Mouse (Mus musculus): ENCODE data around the gene Igf2bp3. TPM values are rescaled to one million over a fixed set of nuclear protein-coding genes. Genes with fewer than 3 reads are reported as not detected.
A peak's percentile ranks its signal among the peaks of the same experiment; 100 is the strongest.

The Igf2bp3 gene
- polyA plus RNA-seq, 1 experiment from 2014 or later: 96.8 TPM

DNA sequence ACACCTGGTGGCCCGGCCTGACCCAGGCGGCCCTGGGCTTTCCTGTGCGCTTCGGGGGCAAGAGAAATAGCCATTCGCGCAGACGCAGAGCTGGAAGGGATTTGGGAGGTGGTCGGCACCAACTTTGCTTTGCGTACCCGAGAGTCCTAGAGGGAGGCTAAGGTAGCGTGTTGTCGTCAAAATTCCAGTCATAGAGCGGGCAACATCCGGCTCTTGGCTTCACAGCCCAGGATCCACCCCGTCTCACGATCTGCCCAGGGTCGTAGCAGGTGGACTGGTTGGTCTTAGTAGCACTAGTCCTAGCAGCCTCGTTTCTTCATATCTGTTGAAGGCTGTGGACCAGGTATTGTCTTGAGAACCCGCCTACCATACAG, 140.7 kb downstream of the Igf2bp3 start:
- Histone ChIP-seq H3K9ac (peak overlapping the region; percentile 72), H3K36me3 (no peaks in the 10 kb centered on the region), H3K4me3 (replicated peaks) (peak overlapping the region; percentile 66), H3K27me3 (replicated peaks) (no peaks in the 10 kb centered on the region), H3K4me2 (replicated peaks) (peak overlapping the region; percentile 71), H3K9me3 (no peaks in the 10 kb centered on the region), H3K27ac (peak overlapping the region; percentile 76), H3K4me1 (replicated peaks) (peaks cover 7% of the 10 kb centered on the region)
- WGBS: under 1% methylated on average over 19 of the region's 19 CpGs
- peak; percentile 63 for ATAC-seq

DNA sequence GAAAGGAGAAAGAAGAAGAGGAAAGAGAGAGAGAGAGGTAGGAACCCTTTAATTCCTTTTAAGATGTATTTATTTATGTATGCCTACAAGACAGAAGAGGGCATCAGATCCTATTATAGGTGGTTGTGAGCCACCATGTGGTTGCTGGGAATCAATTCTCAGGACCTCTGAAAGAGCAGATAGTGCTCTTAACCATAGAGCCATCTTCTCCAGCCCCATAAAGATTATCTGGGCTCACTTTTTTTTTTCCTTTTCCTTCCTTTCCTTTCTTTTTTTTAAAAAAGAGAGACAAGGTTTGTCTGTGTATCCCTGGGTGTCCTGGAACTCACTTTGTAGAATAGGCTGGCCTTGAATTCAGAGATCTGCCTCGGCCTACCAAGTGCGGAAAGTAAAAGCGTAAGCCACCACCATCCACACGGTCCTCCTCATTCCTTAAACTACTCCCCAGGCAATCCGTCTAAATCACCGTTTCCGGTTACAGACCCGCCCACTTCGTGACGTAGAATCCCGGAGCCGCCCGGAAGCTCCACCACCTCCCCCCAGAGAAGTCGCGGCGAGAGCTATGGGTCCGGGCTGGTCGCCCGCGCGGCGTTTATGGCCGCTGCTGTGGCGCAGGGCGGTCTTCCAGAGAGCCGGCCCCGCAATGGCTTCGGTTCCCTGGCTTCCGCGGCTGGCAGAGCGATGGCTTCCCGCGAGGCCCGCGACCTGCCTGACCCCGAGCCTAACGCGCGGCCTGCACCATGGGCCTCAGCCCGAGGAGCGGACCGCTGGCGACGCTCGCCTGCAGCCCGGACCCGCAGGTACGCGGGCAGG, 141.2 kb downstream of the Igf2bp3 start, which contains the start of gene Malsu1:
Gene Malsu1 (plus strand): TSS at position 492 of the 813 bp plus-strand sequence.
- Histone ChIP-seq H3K27ac (peak within 1 kb of the TSS; percentile 76), H3K9me3 (no peaks in the 10 kb centered on the region), H3K36me3 (no peaks in the 10 kb centered on the region), H3K4me1 (replicated peaks) (peaks cover 7% of the 10 kb centered on the region), H3K27me3 (replicated peaks) (no peaks in the 10 kb centered on the region), H3K9ac (peak within 1 kb of the TSS; percentile 72), H3K4me2 (replicated peaks) (peak within 1 kb of the TSS; percentile 71), H3K4me3 (replicated peaks) (peak within 1 kb of the TSS; percentile 66)
- peak; percentile 99 for ATAC-seq
- 0% methylated on average over 49 of the region's 49 CpGs for WGBS

DNA sequence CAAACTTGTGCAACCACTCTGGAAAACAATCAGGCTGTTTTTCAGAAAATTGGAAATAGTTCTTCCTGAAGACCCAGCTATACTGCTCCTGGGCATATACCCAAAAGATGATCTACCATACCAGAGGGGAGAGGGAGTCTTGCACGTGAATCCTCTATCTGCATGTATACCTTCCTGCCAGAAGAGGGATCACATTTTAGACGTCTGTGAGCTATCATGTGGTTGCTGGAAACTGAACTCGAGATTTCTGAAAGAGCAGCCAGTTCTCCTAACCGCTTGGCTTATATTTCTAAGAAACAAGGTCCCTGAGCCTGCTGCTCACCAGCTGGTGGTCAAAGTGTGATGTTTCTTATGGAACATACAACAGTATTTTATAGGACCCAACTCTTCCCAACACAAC, 146.4 kb downstream of the Igf2bp3 start:
- Histone ChIP-seq H3K4me2 (replicated peaks) (no peak overlapping the region), H3K4me1 (replicated peaks) (no peaks in the 10 kb centered on the region), H3K36me3 (no peaks in the 10 kb centered on the region), H3K9ac (no peak overlapping the region), H3K4me3 (replicated peaks) (no peak overlapping the region), H3K27ac (no peak overlapping the region), H3K9me3 (no peaks in the 10 kb centered on the region), H3K27me3 (replicated peaks) (no peaks in the 10 kb centered on the region)
- no peak for ATAC-seq
- WGBS: 30% methylated on average over 4 of the region's 4 CpGs

DNA sequence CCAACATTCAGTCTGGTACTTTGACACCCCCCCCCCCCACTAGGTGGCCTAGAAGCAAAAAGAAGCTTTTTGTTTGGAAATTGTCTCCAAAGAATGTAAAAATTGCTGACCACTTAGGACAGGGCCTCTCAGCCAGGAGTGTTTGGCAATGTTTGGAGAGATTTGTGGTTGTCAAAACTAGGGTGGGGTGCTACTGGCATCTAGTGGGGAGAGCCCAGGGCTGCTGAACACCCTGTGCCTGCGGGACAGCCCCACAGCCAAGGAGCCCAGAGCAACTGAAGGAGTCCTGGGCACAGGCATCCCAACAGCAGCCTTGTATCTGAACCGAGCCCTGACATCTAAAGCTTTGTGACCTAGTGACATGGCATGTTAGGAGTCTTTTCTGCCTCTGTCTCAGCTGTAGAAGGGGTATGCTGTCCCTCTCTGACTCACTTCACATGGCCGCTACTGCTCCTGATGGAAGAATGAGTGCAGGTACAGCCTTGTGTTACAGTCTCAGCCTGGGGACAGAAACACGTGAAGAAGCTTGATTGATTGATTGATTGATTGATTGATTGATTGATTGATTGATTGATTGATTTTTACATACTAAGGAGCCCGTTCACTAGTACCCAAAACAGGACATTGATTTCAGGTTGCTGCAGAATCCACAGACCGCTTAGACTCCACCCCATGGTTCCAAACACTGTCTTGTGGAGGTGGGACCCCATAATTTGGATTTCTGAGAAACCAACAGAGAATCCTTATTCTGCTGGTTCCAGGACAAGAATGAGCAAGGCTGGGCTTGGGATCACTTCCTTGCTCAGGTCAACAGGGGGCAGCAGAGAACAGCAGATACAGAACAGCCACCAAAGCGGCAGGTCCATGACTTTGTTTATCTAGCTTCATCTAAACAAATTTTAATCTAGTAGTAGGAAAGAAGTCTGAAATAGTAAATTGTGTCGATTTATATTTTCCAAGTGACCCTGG, 157.4 kb downstream of the Igf2bp3 start:
- H3K36me3 ChIP-seq: no peaks in the 10 kb centered on the region
- H3K4me2 ChIP-seq (replicated peaks): no peak overlapping the region
- no peaks in the 10 kb centered on the region for H3K27me3 ChIP-seq (replicated peaks)
- no peak overlapping the region for H3K4me3 ChIP-seq (replicated peaks)
- H3K9ac ChIP-seq: no peak overlapping the region
- WGBS: 39% methylated on average over 8 of the region's 8 CpGs
- no peak overlapping the region for H3K27ac ChIP-seq
- H3K4me1 ChIP-seq (replicated peaks): no peaks in the 10 kb centered on the region
- ATAC-seq: 0 out of 2 replicates have a peak, but pooled peaks have one; percentile 65
- no peaks in the 10 kb centered on the region for H3K9me3 ChIP-seq

DNA sequence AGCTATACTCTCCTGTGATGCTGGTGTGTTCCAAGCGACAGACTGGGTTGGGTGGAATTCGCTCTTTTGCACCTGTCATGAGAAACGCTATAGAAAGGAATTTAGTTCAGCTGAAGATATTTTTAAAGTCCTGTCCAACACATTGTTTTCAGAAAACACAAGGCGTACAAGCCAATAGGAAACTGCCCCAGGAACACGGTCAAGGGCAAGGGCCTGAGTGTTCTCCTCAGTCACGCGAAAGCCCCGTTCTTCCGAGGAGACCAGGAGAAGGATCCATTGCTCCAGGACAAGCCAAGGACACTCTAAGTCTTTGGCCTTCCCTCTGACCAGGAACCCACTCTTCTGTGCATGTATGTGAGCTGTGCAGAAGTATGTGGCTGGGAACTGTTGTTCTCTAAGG, 158.7 kb downstream of the Igf2bp3 start:
- no peaks in the 10 kb centered on the region for H3K36me3 ChIP-seq
- no peak overlapping the region for H3K9ac ChIP-seq
- no peak overlapping the region for H3K4me2 ChIP-seq (replicated peaks)
- no peak overlapping the region for H3K4me3 ChIP-seq (replicated peaks)
- ATAC-seq: no peak
- WGBS: 84% methylated on average over 9 of the region's 9 CpGs
- H3K4me1 ChIP-seq (replicated peaks): no peaks in the 10 kb centered on the region
- no peaks in the 10 kb centered on the region for H3K27me3 ChIP-seq (replicated peaks)
- no peak overlapping the region for H3K27ac ChIP-seq
- H3K9me3 ChIP-seq: no peaks in the 10 kb centered on the region

DNA sequence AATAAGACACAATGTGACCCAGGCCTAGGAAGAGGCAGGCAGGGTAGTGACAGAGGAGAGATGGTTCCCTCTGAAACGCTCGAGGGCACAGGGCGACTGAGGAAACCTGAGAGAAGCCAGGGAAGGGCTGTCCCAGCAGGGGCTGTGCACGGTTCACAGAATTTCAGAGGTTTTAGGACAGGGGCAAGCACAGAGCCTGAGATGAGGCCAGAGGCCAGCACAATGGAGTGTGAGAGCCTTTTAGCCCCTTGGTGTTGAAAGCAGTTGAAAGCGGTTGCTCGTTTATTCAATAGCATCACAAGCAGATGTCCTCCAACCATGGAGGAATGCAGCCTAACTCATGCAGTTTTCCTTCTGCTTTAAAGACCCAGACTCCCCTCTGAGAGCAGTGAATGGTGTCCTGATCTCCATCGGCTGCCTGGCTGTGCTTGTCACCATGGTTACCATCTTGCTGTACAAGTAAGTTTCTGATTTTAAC, 159.5 kb downstream of the Igf2bp3 start:
- 38% methylated on average over 7 of the region's 7 CpGs for WGBS
- Histone ChIP-seq H3K27ac (no peak overlapping the region), H3K4me1 (replicated peaks) (no peaks in the 10 kb centered on the region), H3K27me3 (replicated peaks) (no peaks in the 10 kb centered on the region), H3K4me3 (replicated peaks) (no peak overlapping the region), H3K9me3 (no peaks in the 10 kb centered on the region), H3K4me2 (replicated peaks) (no peak overlapping the region), H3K9ac (no peak overlapping the region), H3K36me3 (no peaks in the 10 kb centered on the region)
- no peak for ATAC-seq

DNA sequence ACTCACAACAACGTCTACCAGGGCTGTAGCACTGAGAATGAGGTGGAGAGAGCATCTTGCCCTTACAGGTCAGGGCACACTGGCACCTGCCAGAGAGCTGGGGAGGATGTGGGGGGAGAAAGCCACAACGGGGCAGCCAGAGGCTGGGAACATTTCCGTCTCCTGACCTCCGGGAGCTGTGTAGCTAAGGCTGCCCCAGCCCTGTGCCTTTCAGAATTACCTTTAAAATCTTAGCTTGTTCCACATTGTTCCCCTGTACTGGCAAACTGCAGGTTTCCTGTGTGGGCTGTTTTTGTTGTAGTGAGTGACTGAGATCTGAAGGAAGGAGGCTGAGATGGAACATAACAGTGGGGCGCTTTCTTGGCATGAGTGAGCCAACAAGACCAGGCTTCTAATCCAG, 162.6 kb downstream of the Igf2bp3 start:
- Histone ChIP-seq H3K27ac (no peak overlapping the region), H3K27me3 (replicated peaks) (no peaks in the 10 kb centered on the region), H3K4me2 (replicated peaks) (no peak overlapping the region), H3K4me3 (replicated peaks) (no peak overlapping the region), H3K9me3 (no peaks in the 10 kb centered on the region), H3K36me3 (no peaks in the 10 kb centered on the region), H3K4me1 (replicated peaks) (no peaks in the 10 kb centered on the region), H3K9ac (no peak overlapping the region)
- 53% methylated on average over 5 of the region's 5 CpGs for WGBS
- no peak for ATAC-seq

DNA sequence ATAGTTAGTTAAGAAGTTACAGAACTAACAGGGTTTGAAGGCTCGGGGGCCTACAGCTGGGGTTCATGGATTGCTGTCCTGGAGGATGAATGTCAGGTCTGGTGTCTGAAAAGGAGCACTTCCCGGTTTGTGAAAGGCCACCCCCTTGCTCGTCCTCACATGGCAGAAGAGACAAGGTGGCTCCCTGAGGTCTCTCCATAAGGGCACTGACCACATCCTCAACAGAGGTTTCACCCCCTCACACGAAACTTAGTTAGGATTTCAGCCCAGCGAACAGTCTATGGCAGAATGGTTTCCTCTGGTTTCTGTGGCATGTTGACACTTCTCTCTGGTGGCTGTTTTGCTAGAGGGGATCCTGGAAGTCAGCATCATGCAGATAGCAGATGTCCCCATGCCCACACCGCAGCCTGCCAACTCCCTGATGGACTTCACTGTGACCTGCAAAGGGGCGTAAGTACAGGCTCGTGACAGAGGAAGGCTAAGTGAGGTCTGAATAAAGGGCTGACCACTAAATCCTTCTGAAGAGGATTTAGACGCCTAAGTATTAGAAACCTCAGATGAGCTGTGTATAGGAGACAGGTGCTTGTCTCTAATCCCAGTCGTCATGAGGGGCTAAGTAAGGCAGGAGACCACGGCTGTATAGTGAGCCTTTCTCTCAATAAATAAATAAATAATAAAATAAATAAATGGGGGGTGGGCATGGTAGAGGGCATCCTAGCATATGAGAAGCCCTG, 163.9 kb downstream of the Igf2bp3 start:
- Histone ChIP-seq H3K27ac (no peak overlapping the region), H3K9ac (no peak overlapping the region), H3K36me3 (no peaks in the 10 kb centered on the region), H3K27me3 (replicated peaks) (no peaks in the 10 kb centered on the region), H3K9me3 (no peaks in the 10 kb centered on the region), H3K4me3 (replicated peaks) (no peak overlapping the region), H3K4me1 (replicated peaks) (no peaks in the 10 kb centered on the region), H3K4me2 (replicated peaks) (no peak overlapping the region)
- ATAC-seq: no peak
- WGBS: 72% methylated on average over 11 of the region's 11 CpGs

DNA sequence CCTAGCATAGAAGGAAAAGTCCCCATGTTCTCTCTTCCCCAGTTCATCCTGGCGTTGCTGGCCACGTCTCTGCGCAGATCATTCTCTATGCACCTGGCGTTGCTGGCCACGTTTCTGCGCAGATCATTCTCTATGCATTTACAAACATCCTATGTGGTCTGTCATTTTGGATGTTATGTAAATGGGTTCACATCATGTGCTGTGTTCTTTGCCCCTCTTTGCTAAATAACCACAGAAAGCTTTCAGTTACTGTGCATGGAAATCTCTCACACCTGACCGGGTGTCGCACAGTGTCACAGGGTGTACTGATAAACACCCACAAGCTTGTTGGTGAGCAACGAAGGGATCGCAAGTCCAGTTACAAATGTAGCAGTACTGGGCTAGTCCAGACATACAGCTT, 166.4 kb downstream of the Igf2bp3 start:
- H3K27ac ChIP-seq: no peak overlapping the region
- no peak overlapping the region for H3K4me2 ChIP-seq (replicated peaks)
- no peak for ATAC-seq
- 90% methylated on average over 10 of the region's 10 CpGs for WGBS
- no peaks in the 10 kb centered on the region for H3K4me1 ChIP-seq (replicated peaks)
- H3K27me3 ChIP-seq (replicated peaks): no peaks in the 10 kb centered on the region
- no peaks in the 10 kb centered on the region for H3K36me3 ChIP-seq
- H3K9ac ChIP-seq: no peak overlapping the region
- H3K4me3 ChIP-seq (replicated peaks): no peak overlapping the region
- no peaks in the 10 kb centered on the region for H3K9me3 ChIP-seq

DNA sequence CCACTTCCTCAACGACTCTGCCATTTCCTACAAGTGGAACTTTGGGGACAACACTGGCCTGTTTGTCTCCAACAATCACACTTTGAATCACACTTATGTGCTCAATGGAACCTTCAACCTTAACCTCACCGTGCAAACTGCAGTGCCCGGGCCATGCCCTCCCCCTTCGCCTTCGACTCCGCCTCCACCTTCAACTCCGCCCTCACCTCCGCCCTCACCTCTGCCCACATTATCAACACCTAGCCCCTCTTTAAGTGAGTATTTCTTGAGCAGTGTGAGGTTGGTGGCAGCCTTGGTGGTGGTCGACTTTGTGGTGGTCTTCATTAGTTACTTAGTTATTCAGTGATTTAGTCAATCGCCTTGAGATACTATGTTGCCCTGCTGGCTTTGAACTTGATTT, 166.9 kb downstream of the Igf2bp3 start:
- Histone ChIP-seq H3K27ac (no peak overlapping the region), H3K4me3 (replicated peaks) (no peak overlapping the region), H3K36me3 (no peaks in the 10 kb centered on the region), H3K4me1 (replicated peaks) (no peaks in the 10 kb centered on the region), H3K9me3 (no peaks in the 10 kb centered on the region), H3K9ac (no peak overlapping the region), H3K27me3 (replicated peaks) (no peaks in the 10 kb centered on the region), H3K4me2 (replicated peaks) (no peak overlapping the region)
- WGBS: 67% methylated on average over 10 of the region's 10 CpGs
- ATAC-seq: no peak

DNA sequence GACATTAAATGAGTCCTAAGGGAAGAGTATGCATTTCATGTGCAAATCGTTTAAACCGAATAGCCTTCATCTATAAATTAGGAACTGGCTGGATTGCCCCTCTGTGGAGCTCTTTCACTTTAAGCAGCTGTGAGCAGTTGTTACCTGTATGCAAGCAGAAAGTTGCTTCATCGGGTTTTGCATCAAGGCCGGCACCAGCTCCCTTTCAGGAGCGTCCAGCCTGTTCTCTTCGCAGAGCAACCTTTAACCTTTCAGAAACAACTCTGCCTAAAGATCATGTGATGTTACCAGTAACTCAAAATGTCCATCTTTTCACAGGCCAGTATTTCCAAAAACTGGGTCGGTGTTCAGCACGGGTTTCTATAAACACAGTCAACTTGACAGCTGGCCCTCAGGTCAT, 167.8 kb downstream of the Igf2bp3 start:
- Histone ChIP-seq H3K27ac (no peak overlapping the region), H3K9ac (no peak overlapping the region), H3K4me3 (replicated peaks) (no peak overlapping the region), H3K27me3 (replicated peaks) (no peaks in the 10 kb centered on the region), H3K4me2 (replicated peaks) (no peak overlapping the region), H3K9me3 (no peaks in the 10 kb centered on the region), H3K36me3 (no peaks in the 10 kb centered on the region), H3K4me1 (replicated peaks) (no peaks in the 10 kb centered on the region)
- 73% methylated on average over 8 of the region's 8 CpGs for WGBS
- ATAC-seq: no peak

DNA sequence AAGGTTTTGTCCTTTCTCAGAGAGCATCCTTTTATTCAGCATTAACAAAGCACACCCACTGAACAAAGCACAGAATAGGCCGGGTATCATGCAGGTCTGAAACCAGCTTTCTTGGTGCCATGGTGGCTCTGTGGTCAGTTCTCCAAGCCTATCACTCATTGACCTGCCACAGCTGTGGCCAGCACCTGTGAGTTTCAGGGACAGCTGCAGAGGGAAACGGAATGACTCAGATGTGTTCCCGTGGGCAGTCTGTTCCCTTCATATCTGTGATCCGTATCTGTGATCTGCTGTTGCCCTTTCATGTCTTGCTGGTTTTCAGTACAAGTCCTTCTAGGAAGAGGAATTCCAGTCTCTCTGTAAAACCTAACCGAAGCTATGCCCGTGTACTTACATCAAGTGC, 168.3 kb downstream of the Igf2bp3 start:
- 78% methylated on average over 6 of the region's 6 CpGs for WGBS
- Histone ChIP-seq H3K27ac (no peak overlapping the region), H3K9ac (no peak overlapping the region), H3K36me3 (no peaks in the 10 kb centered on the region), H3K4me1 (replicated peaks) (no peaks in the 10 kb centered on the region), H3K4me3 (replicated peaks) (no peak overlapping the region), H3K4me2 (replicated peaks) (no peak overlapping the region), H3K27me3 (replicated peaks) (no peaks in the 10 kb centered on the region), H3K9me3 (no peaks in the 10 kb centered on the region)
- ATAC-seq: no peak

Data from intestine, embryonic 15.5 days (tissue).